Mouse (Mus musculus) testis, postnatal 14 days (tissue): ENCODE measurements around the gene Socs5.

Experiments used
- DNase-seq: peaks from one replicate; pipeline ENCODE4 v3.0.0; 2021; ENCODE audit warnings: low spot score

Socs5 gene

DNA sequence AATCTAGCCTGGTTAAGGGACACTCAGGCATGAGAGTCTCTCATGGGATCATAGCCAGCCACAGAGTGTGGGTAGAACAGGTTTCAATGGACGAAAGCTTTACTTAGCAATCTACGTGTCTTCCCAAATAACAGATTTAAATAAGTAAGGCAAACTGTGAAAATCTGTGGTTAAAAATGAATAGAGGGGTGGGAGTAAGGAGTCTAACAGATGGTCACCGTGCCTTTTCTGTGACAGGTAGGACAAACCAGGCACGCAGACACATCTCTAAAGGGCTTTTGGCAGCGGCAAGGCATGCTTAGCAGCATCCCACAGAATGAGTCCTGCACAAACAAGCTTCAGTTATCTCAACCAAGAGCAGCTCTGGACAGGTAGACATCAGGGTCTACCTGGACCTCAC is 59.9 kb downstream of the Socs5 start:
- no peak for DNase-seq

- DNase-seq: no peak
Observed at GRCm38 (mm10) chr17:87169076-87169475, 61.6 kb downstream of the Socs5 start.

GRCm38 (mm10) chr17:87170364-87170763 is 62.9 kb downstream of the Socs5 start:
- no peak for DNase-seq

GRCm38 (mm10) chr17:87172031-87172430 is 64.6 kb downstream of the Socs5 start:
- DNase-seq: no peak

DNA sequence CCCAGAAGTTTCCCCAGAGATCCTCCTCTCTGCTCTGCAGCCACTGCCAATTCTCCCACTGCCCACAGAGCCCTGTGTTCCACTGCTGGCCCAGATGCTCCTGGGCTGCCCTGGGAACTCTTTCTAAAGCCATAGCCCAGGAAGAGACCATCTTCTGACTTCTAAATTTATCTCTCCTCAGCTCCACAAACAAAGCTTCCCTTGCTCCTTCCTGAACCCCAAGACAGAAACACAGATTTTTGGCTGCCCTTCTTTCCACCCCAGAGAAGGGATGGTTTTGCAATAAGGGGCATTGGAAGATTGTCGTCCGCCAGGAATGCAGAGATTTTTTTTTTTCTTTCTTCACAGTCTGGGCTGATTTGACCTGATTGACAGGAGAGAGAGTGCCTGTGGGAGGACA is 66.5 kb downstream of the Socs5 start:
- DNase-seq: no peak

DNA sequence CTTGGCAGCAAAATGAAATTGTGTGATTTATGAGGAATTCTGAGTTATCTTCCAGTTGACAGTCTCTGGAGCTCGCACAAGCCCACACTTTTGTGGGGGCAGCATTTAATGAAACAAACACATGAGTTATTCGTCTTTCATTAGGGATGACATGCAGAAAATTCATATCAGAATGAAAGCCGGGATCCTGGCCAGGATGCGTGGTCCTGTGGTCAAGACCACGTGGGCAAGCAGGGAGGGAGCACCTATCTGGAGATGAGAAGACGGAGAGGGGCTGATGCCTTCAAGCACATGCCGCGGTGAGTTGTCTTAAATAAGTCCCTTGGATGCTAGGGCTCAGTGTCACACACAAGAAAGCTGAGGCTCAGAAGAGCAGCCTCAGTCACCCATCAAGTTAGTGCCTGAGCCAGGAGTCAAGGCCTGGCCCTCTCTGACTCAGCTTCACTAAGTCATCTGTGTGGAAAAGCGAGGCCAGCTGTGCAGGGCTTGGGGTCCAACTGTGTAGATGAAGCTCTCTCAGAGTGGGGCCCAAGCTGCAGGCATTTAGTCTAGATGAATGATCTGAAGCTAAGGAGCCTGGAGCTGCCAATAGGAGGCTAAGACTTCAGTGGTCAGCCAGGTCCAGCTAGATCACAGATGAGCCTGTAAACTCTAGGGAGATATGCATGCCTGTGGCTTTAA is 67.3 kb downstream of the Socs5 start:
- no peak for DNase-seq

GRCm38 (mm10) chr17:87176066-87177012 is 68.9 kb downstream of the Socs5 start:
- DNase-seq: no peak

- peak; percentile 53 for DNase-seq
Observed at GRCm38 (mm10) chr17:87178596-87179590, 71.4 kb downstream of the Socs5 start.

DNA sequence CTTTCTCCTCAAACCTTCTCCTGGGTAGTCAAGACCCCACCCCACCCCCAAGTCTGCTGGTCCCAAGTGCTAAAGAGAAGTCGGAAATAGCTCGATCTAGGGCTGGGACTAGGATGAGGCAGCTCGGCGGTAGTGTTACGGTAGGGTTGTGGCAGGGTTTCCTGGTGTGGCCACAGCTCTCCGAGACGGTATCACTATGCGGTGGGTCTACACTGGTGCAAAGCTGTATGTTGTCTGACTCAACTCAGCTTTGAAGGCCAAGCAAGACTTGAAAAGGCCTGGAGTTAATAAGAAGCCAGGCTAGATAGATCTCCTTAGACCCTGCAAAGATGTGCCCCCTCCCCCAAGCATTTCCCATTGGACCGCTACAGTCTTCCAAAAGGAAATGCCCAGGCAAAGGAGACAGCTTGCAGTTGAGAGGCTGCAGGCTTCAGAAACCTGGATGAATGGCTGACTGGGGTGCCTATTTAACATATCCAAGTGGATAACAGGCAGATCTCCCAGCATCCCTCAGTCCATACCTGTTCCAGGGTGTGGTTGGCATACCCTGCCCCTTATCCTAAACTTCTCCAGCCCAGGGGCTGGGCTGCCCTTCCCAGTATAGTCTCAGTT is 72.6 kb downstream of the Socs5 start:
- DNase-seq: no peak

DNA sequence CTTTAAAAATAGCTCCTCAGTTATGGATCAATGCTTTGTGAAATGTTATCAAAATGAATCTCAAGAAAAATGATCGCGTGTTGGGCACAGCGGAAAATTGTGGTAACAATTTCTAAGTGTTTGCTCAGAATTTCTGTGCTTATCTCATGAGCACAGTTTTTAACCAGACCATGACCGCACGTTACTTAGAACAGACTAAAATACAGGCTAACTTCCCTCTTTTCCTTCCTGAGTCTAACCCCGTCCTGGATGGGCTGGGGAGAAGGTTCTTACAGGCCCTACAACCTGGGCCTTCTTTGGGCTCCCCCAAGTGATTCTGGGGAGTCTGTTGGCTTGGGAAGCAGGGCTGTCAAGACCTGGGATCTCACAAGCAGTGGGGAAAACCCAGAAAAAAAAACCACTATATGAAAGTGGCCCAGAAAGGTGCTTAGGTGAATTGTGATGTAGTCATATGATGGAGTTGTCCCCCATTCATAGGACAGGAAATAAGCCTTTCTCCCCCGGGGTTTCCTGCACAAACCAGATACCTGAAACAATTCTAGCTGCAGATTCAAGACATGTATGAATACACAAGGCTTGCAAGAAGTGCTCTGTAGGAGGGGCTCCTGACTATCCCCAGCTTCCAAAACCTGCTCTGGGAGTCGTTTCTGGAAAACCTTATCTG is 74.3 kb downstream of the Socs5 start:
- no peak for DNase-seq

GRCm38 (mm10) chr17:87185461-87186066 is 78.1 kb downstream of the Socs5 start:
- DNase-seq: no peak

- no peak for DNase-seq
Observed at GRCm38 (mm10) chr17:87187005-87187404, 79.5 kb downstream of the Socs5 start.
